Mouse (Mus musculus) hematopoietic stem cell, adult 5-6 weeks (primary cell): ENCODE measurements at regions not wholly inside any gene's neighbourhood (a gene's known extent, or its start where the extent isn't known, plus 50 kb on each side); places are given as distances from the start of the nearest gene placed in this dataset.

Experiments used
- ATAC-seq, 2 experiments: fragments of 125-278 bp in 1 of 2; replicated peaks in 1 of 2; 2 replicates each; pipeline ENCODE4 v1.8.0; 2016 to 2017; ENCODE audit warnings: inconsistent platforms in 2 of 2, mild to moderate bottlenecking in 2 of 2, moderate number of reproducible peaks in 2 of 2, low read depth in 1 of 2, moderate TSS enrichment in 1 of 2; ENCODE audit not compliant: low FRiP score in 2 of 2, poor library complexity in 2 of 2, severe bottlenecking in 2 of 2, insufficient read depth in 1 of 2, low TSS enrichment in 1 of 2

- peak in 1 of 2 experiments; percentile 42; a peak in 1 of 4 replicates for ATAC-seq
These were observed 106.0 kb upstream of the Usp24 start for GRCm38 (mm10) chr4:106209975-106210374.

- ATAC-seq = no peak
These were observed 101.8 kb upstream of the Usp24 start for GRCm38 (mm10) chr4:106214170-106214569.

- ATAC-seq = no peak
These were observed 95.4 kb upstream of the Usp24 start for GRCm38 (mm10) chr4:106220621-106221020.

- ATAC-seq = peak; percentile 29 to 59; a peak in 2 of 4 replicates
These were observed 90.7 kb upstream of the Usp24 start for GRCm38 (mm10) chr4:106225184-106225862.

- ATAC-seq = no peak
These were observed 88.6 kb upstream of the Usp24 start for GRCm38 (mm10) chr4:106227428-106227827.

- ATAC-seq = peak; percentile 68 to 70
These were observed 87.5 kb upstream of the Usp24 start for GRCm38 (mm10) chr4:106228534-106228933.

- 0 out of 4 replicates have a peak, but pooled peaks have one; percentile 15 to 35 for ATAC-seq
These were observed 86.5 kb upstream of the Usp24 start for GRCm38 (mm10) chr4:106229526-106229925.

- peak in 1 of 2 experiments; percentile 24; a peak in 1 of 4 replicates for ATAC-seq
These were observed 83.5 kb upstream of the Usp24 start for GRCm38 (mm10) chr4:106232499-106232970.

GRCm38 (mm10) chr4:106244384-106244819 lies 71.6 kb upstream of the Usp24 start:
- no peak for ATAC-seq

GRCm38 (mm10) chr4:106244826-106245510 lies 71.0 kb upstream of the Usp24 start:
- ATAC-seq = peak in 1 of 2 experiments; percentile 58; a peak in 1 of 4 replicates

- ATAC-seq = no peak
These were observed 69.3 kb upstream of the Usp24 start for GRCm38 (mm10) chr4:106246695-106247094.

GRCm38 (mm10) chr4:106247398-106247797 lies 68.6 kb upstream of the Usp24 start:
- no peak for ATAC-seq

- ATAC-seq = peak in 1 of 2 experiments; percentile 21; a peak in 2 of 4 replicates
These were observed 67.7 kb upstream of the Usp24 start for GRCm38 (mm10) chr4:106248272-106248671.

GRCm38 (mm10) chr4:106249028-106249782 lies 66.8 kb upstream of the Usp24 start:
- ATAC-seq = peak in 1 of 2 experiments; percentile 14; a peak in 1 of 4 replicates

GRCm38 (mm10) chr4:106250048-106250447 lies 66.0 kb upstream of the Usp24 start:
- no peak for ATAC-seq

- ATAC-seq = no peak
These were observed 64.6 kb upstream of the Usp24 start for GRCm38 (mm10) chr4:106251430-106251829.

- ATAC-seq = no peak
These were observed 63.1 kb upstream of the Usp24 start for GRCm38 (mm10) chr4:106252946-106253345.
